Mouse (Mus musculus): ENCODE data around the gene Lsm4.

DNA sequence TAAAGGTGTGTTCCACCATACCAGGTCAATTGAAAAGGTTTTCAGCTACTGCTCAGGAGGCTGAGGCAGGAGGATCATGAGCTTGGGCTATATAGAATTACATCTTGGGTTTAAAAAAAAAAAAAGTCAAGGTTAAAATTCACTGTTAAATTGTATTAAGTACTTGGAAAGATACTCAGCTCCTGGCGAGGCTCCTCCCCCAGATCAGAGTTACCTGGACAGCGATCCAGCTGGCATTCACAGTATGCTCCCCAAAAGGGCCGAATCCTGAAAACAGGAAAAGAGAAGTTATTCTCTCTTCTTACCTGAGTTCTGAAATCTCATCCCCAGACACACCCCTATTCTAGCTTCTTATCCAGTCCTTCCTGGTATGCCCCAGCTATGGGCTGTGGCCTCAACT lies 15.8 kb upstream of the Lsm4 start:
- TF ChIP-seq CTCF (IDR thresholded peaks at IDR 0.05; ENCODE audit: low read depth): no peak
- no peak for TF ChIP-seq EP300 (IDR thresholded peaks at IDR 0.05; ENCODE audit: low read depth)

All from liver, embryonic 14.5 days (tissue).